Mouse (Mus musculus) heart, adult 8-10 months (tissue): ENCODE data around the gene Gm10354. TPM values are rescaled to one million over a fixed set of nuclear protein-coding genes. Genes with fewer than 3 reads are reported as not detected.
"Not testable (repeated sequence)": the region's sequence is repeated elsewhere in the genome, so short reads cannot be mapped to it uniquely, and the experiment has no call there.

ENCODE experiments used
- DNase-seq: peaks from one replicate; pipeline ENCODE4 v3.0.0; 2022; ENCODE audit warnings: low spot score
- total RNA-seq, 4 experiments: library from RNA; stranded (reverse); gene quantifications; 2 replicates each; pipeline ENCODE4 v1.2.4; 2022

The Gm10354 gene
- total RNA-seq: not detected

GRCm38 (mm10) chr5:14978835-14979234, at the start of gene Gm10354:
Gene Gm10354 (minus strand): TSS chr5:14978935.
- not testable (repeated sequence) for DNase-seq

- not testable (repeated sequence) for DNase-seq
Measured at GRCm38 (mm10) chr5:15024316-15024715, 45.6 kb upstream of the Gm10354 start.

- DNase-seq: not testable (repeated sequence)
Measured at GRCm38 (mm10) chr5:15020067-15020466, 41.3 kb upstream of the Gm10354 start.

GRCm38 (mm10) chr5:15010639-15011582, 32.2 kb upstream of the Gm10354 start:
- not testable (repeated sequence) for DNase-seq

- not testable (repeated sequence) for DNase-seq
Measured at GRCm38 (mm10) chr5:15006907-15007306, 28.2 kb upstream of the Gm10354 start.

GRCm38 (mm10) chr5:15006288-15006687, 27.6 kb upstream of the Gm10354 start:
- not testable (repeated sequence) for DNase-seq

- DNase-seq: not testable (repeated sequence)
Measured at GRCm38 (mm10) chr5:15005584-15005983, 26.8 kb upstream of the Gm10354 start.

- DNase-seq: not testable (repeated sequence)
Measured at GRCm38 (mm10) chr5:15004569-15005562, 26.1 kb upstream of the Gm10354 start.

- not testable (repeated sequence) for DNase-seq
Measured at GRCm38 (mm10) chr5:14998077-14998476, 19.3 kb upstream of the Gm10354 start.

- DNase-seq: not testable (repeated sequence)
Measured at GRCm38 (mm10) chr5:14997556-14997955, 18.8 kb upstream of the Gm10354 start.

GRCm38 (mm10) chr5:14996670-14997249, 18.0 kb upstream of the Gm10354 start:
- not testable (repeated sequence) for DNase-seq

- not testable (repeated sequence) for DNase-seq
Measured at GRCm38 (mm10) chr5:14994124-14994523, 15.4 kb upstream of the Gm10354 start.

GRCm38 (mm10) chr5:14990375-14991158, 11.8 kb upstream of the Gm10354 start:
- not testable (repeated sequence) for DNase-seq

GRCm38 (mm10) chr5:14986649-14987387, 8.1 kb upstream of the Gm10354 start:
- not testable (repeated sequence) for DNase-seq

- not testable (repeated sequence) for DNase-seq
Measured at GRCm38 (mm10) chr5:14977368-14977767, 1.4 kb downstream of the Gm10354 start.

- DNase-seq: not testable (repeated sequence)
Measured at GRCm38 (mm10) chr5:14975294-14975693, 3.4 kb downstream of the Gm10354 start.

- not testable (repeated sequence) for DNase-seq
Measured at GRCm38 (mm10) chr5:14972841-14973240, 5.9 kb downstream of the Gm10354 start.

- DNase-seq: not testable (repeated sequence)
Measured at GRCm38 (mm10) chr5:14963821-14964220, 14.9 kb downstream of the Gm10354 start.

- not testable (repeated sequence) for DNase-seq
Measured at GRCm38 (mm10) chr5:14961502-14961901, 17.2 kb downstream of the Gm10354 start.
